Mouse (Mus musculus) hindbrain, embryonic 16.5 days (tissue): Measurements from ENCODE around the gene Utp4. TPM values are rescaled to one million over a fixed set of nuclear protein-coding genes. Genes with fewer than 3 reads are reported as not detected.
"Not testable (repeated sequence)": the region's sequence is repeated elsewhere in the genome, so short reads cannot be mapped to it uniquely, and the experiment has no call there.

ENCODE experiments used
- ATAC-seq: fragments of 200-750 bp; cut with Nextera tagmentation; 2 replicates; pipeline ENCODE4 v1.8.0; 2017; ENCODE audit warnings: moderate TSS enrichment, moderate library complexity
- H3K27ac ChIP-seq: fragments of 300-500 bp; sonication (generic); 2 replicates; pipeline ENCODE4 v1.5.1; 2014; ENCODE audit warnings: low read depth, mild to moderate bottlenecking, control low read depth, low read length, moderate library complexity
- H3K27me3 ChIP-seq: fragments of 300-500 bp; sonication (generic); replicated peaks from 2 replicates; pipeline ENCODE4 v1.6.1; 2014; ENCODE audit warnings: low read length; ENCODE audit not compliant: control insufficient read depth, insufficient read depth
- H3K36me3 ChIP-seq: fragments of 300-500 bp; sonication (generic); 2 replicates; pipeline ENCODE4 v1.6.1; 2014; ENCODE audit warnings: mild to moderate bottlenecking, low read length, moderate library complexity, mixed read lengths; ENCODE audit not compliant: control insufficient read depth, insufficient read depth
- H3K4me1 ChIP-seq: fragments of 300-500 bp; sonication (generic); 2 replicates; pipeline ENCODE4 v1.6.1; 2014; ENCODE audit warnings: low read depth, low read length; ENCODE audit not compliant: control insufficient read depth, insufficient read depth
- H3K4me2 ChIP-seq: fragments of 300-500 bp; sonication (generic); 2 replicates; pipeline ENCODE4 v1.6.1; 2014; ENCODE audit warnings: mild to moderate bottlenecking, low read length, control low read depth, moderate library complexity
- H3K4me3 ChIP-seq: fragments of 300-500 bp; sonication (generic); 2 replicates; pipeline ENCODE4 v1.5.1; 2014; ENCODE audit warnings: mild to moderate bottlenecking, low read length, control low read depth, moderate library complexity
- H3K9ac ChIP-seq: fragments of 300-500 bp; sonication (generic); 2 replicates; pipeline ENCODE4 v1.6.1; 2014; ENCODE audit warnings: low read depth, mild to moderate bottlenecking, control low read depth, low read length, moderate library complexity
- H3K9me3 ChIP-seq: fragments of 300-500 bp; sonication (generic); 2 replicates; pipeline ENCODE4 v1.6.1; 2014; ENCODE audit warnings: mild to moderate bottlenecking, low read length, moderate library complexity; ENCODE audit not compliant: control insufficient read depth
- WGBS: fragments of 180-500 bp; shearing (Covaris S2); extraction: QIAGEN DNeasy Blood & Tissue Kit; methylation state at CpG from one replicate; pipeline ENCODE4 v1.1.7; 2014; 5-methylcytosine and 5-hydroxymethylcytosine counted together
- polyA plus RNA-seq: library from polyadenylated mRNA; unstranded; fragments of >200 nt; fragmentation: Nextera tagmentation; extraction: Ambion mirVana; gene quantifications from 2 replicates; pipeline ENCODE4 v1.2.1, GENCODE M21; 2015

Gene Utp4
- polyA plus RNA-seq, 1 experiment from 2014 or later: 42.2 TPM

DNA sequence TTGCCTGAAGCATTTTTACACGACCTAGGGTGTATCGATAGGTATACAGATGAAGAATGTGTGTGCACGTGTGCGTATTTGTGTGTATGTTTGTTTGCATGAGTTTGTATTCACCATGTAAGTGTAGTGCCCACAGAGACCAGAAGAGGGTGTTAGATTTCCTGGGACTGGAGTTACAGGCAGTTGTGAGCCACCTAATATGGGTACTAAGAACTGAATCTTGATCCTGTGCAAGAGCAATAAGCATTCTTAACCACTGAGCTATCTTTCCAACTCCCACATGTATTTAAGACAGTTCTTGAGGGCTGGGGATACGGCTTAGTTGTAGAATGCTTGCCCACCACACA, 26.9 kb downstream of the Utp4 start:
- Histone ChIP-seq H3K9me3 (no peaks in the 10 kb centered on the region), H3K27ac (no peak overlapping the region), H3K4me1 (no peaks in the 10 kb centered on the region), H3K36me3 (peaks cover 45% of the 10 kb centered on the region), H3K4me3 (no peak overlapping the region), H3K9ac (no peak overlapping the region), H3K27me3 (no peaks in the 10 kb centered on the region), H3K4me2 (no peak overlapping the region)
- ATAC-seq: no peak
- 98% methylated on average over 5 of the region's 5 CpGs for WGBS

DNA sequence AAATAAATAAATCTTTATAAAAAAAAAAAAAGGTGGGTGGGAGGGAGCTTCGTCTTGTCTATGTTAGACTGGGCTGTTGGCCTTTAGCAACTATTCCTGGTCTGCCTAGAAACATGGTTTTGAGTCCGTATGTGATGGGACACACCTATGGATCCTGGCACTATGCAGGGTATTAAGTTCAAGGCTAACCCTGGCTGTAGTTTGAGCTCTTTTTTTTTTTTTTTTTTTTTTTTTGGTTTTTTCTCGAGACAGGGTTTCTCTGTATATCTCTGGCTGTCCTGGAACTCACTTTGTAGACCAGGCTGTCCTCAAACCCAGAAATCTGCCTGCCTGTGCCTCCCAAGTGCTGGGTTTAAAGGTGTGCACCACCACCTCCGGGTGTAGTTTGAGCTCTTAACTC, 30.6 kb downstream of the Utp4 start:
- H3K4me2 ChIP-seq: no peak overlapping the region
- H3K9ac ChIP-seq: no peak overlapping the region
- ATAC-seq: no peak
- peaks cover 22% of the 10 kb centered on the region for H3K36me3 ChIP-seq
- 89% methylated on average over 4 of the region's 4 CpGs for WGBS
- no peak overlapping the region for H3K27ac ChIP-seq
- H3K4me3 ChIP-seq: no peak overlapping the region
- H3K27me3 ChIP-seq: no peaks in the 10 kb centered on the region
- no peaks in the 10 kb centered on the region for H3K9me3 ChIP-seq
- H3K4me1 ChIP-seq: no peaks in the 10 kb centered on the region

DNA sequence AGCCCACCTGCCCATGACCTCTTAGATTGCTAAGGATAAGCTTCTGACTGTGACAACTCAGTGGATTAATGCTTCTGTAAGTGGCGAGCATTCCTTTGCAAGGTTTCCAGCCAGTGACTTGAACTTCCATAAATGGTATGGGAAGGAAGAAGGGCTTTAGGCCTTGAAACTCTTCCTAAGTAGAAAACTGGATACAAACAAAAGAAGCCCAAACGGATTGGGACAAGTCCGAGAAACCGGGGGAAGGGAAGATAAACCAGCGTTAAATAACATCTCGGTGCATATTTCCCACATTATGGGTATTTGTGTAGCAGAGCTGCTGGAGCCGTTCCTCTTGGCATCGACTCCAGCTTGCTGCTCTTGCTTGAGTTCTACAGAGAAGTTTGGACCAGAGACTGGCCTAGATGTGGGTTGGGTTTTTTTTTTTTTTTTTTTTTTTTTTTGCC, 31.5 kb downstream of the Utp4 start:
- Histone ChIP-seq H3K4me1 (no peaks in the 10 kb centered on the region), H3K4me3 (no peak overlapping the region), H3K27me3 (no peaks in the 10 kb centered on the region), H3K4me2 (no peak overlapping the region), H3K36me3 (peaks cover 15% of the 10 kb centered on the region), H3K9ac (no peak overlapping the region), H3K27ac (no peak overlapping the region), H3K9me3 (no peaks in the 10 kb centered on the region)
- 84% methylated on average over 8 of the region's 8 CpGs for WGBS
- ATAC-seq: no peak

DNA sequence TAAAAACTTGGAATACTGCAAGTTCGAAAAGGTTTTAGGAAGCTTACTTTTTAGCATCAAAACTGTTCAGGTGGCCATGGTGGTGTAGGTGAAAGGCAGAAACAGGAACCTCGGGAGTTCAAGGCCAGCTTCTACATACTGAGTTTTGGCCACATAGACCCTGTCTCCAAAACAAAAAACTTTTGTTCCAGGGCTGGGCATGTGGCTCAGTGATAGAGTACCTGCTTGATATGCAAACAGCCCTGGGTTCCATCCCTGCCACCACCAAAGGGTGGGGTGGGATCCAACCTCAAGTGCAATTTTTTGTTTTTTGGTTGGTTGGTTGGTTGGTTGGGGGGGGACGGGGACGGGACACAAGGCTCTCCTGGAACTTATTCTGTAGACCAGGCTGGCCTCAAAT, 32.0 kb downstream of the Utp4 start:
- Histone ChIP-seq H3K4me1 (no peaks in the 10 kb centered on the region), H3K36me3 (peaks cover 11% of the 10 kb centered on the region), H3K27me3 (no peaks in the 10 kb centered on the region), H3K27ac (no peak overlapping the region), H3K9me3 (no peaks in the 10 kb centered on the region), H3K9ac (no peak overlapping the region), H3K4me2 (no peak overlapping the region), H3K4me3 (no peak overlapping the region)
- ATAC-seq: no peak
- WGBS: 95% methylated on average over 4 of the region's 4 CpGs

DNA sequence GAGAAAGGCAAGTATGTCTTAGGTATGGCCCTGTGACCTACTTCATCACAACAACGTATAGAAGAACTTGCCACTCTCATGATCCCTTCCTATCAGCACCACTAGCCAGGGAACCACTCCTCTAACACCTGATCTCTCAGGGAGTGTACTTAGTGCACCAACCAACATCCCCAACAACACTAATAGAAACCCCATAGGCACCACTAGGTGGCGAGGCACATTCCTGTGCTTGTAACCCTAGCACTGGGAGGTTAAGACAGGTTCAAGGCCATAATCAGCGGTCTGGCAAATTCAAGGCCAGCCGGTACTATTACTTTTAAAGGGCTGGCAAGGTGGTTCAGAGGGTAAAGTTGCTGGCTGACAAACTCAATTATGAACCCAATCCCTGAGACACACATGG, 33.8 kb downstream of the Utp4 start:
- H3K4me1 ChIP-seq: peaks cover 1% of the 10 kb centered on the region
- H3K4me3 ChIP-seq: no peak overlapping the region
- no peak for ATAC-seq
- no peak overlapping the region for H3K9ac ChIP-seq
- H3K9me3 ChIP-seq: no peaks in the 10 kb centered on the region
- H3K36me3 ChIP-seq: peaks cover 7% of the 10 kb centered on the region
- H3K27ac ChIP-seq: no peak overlapping the region
- H3K4me2 ChIP-seq: no peak overlapping the region
- H3K27me3 ChIP-seq: peaks cover 4% of the 10 kb centered on the region; the same call in 1 of the 2 replicates
- 48% methylated on average over 4 of the region's 4 CpGs for WGBS

DNA sequence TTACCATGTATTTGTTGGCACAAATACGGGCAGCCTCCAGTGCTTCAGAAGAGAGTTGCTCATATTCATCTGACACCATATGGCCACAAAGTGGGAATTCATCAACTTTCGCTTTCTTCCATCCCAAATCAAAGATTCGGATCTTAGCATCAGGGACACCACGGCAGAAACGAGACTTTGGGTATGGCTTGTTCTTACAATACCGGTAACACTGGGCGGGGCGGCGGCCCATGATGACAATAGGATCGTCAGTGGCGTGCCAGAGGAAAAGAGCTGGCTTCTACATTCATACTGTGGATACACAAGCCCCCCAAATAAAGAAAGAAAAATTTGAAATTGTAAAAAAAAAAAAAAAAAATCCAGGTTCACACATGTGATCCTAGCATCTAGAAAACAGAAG, 34.7 kb downstream of the Utp4 start:
- H3K9me3 ChIP-seq, H3K36me3 ChIP-seq, H3K4me2 ChIP-seq, H3K9ac ChIP-seq, H3K27me3 ChIP-seq, H3K4me3 ChIP-seq, ATAC-seq, H3K27ac ChIP-seq, H3K4me1 ChIP-seq: not testable (repeated sequence)
- 91% methylated on average over 10 of the region's 11 CpGs for WGBS

DNA sequence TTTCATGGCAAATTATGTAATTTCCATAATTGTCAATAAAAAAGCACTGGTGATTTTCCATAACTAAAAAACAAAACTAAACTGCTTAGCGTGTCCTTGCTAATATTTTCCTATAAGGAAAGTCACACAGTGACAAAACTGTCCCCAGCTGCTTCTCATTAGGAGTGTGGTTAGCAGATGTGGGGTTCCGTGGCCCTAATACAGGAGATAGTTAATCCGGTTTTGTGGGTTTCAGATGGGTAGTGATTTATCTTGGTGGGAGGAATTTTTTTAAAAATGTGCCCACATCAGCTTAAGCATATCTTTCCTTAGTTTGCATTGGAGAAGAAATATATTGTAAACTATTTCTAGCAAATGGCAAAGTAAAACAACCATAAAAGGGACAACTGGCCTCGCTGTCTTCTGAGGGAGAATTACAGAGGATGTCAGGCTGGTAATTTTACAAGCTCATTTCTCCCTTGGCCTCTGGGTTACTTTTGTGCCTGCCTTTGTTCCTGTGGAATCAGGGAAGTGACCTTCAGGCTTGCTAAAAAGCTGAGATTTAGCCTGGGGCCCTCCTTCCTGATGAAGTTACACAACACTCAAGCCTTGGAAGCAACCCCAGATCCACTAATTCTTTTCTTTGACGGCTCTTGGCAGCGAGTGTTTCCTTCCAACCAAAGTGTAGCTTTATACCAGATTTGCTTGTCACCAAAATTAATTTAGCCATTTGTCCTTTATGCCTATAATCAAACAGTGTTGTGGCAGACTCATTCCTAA, 35.9 kb downstream of the Utp4 start:
- Histone ChIP-seq H3K36me3 (no peaks in the 10 kb centered on the region), H3K4me3 (no peak overlapping the region), H3K9me3 (no peaks in the 10 kb centered on the region), H3K4me2 (no peak overlapping the region), H3K27me3 (peaks cover 4% of the 10 kb centered on the region), H3K4me1 (peaks cover 3% of the 10 kb centered on the region), H3K27ac (no peak overlapping the region), H3K9ac (no peak overlapping the region)
- WGBS: 62% methylated on average over 6 of the region's 6 CpGs
- ATAC-seq: no peak

DNA sequence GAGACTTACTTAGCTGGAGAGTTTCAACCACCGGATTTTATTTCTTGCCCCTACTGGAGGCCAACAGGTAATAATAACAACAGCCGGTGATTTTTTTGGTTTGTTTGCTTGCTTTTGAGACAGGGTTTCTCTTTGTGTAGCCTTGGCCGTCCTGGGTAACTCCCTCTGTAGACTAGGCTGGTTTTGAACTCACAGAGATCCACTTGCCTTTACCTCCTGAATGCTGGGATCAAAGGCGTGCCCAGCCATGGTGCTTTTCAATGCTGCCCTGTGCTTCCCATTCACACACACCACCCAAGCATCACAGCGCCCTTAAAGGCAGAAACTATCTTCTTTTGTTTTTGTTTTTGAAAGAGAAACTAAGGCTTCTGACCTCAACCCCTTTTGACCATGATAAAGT, 36.5 kb downstream of the Utp4 start:
- Histone ChIP-seq H3K4me3 (no peak overlapping the region), H3K36me3 (no peaks in the 10 kb centered on the region), H3K4me2 (no peak overlapping the region), H3K27me3 (peaks cover 4% of the 10 kb centered on the region), H3K9ac (no peak overlapping the region), H3K4me1 (peaks cover 3% of the 10 kb centered on the region), H3K9me3 (no peaks in the 10 kb centered on the region), H3K27ac (no peak overlapping the region)
- WGBS: 75% methylated on average over 5 of the region's 5 CpGs
- ATAC-seq: no peak

DNA sequence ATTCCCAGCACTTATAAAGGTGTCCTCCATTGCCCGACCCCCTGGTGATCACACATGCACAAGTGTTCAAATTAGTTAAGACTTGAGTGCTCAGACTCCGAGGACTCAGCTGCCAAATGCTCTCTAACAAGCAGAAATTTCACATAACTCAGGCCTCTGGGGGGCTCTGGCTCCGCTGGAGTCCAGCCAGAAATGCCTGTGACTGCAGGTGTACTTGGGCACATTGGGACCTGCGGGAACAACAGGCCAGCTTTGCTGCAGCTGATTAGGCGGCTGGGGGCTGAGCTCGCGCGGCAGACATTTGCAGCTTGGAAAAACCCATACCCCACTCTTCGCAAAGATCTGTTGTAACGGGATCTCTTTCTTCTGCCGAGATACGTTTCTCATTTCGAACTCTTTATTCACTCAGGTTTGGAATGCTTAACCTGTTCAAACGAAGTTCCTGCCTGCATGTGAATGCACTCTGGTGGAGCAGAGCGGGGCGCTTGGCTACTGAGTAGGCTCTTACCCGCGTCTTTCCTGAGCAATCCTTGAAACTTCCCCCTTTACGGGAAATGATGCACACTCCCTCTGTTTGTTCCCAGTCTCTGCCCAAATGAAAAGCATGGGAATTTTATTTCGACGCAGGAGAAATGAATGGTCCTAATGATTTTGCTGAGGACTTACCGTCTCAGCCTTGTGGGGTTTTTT, 39.1 kb downstream of the Utp4 start:
- H3K9me3 ChIP-seq: no peaks in the 10 kb centered on the region
- no peak overlapping the region for H3K9ac ChIP-seq
- H3K27ac ChIP-seq: no peak overlapping the region
- H3K4me1 ChIP-seq: peaks cover 10% of the 10 kb centered on the region
- no peaks in the 10 kb centered on the region for H3K36me3 ChIP-seq
- 12% methylated on average over 22 of the region's 22 CpGs for WGBS
- H3K27me3 ChIP-seq: peaks cover 4% of the 10 kb centered on the region
- ATAC-seq: no peak
- peak overlapping the region; percentile 24 for H3K4me3 ChIP-seq
- peak overlapping the region; percentile 52 for H3K4me2 ChIP-seq
